Mouse (Mus musculus): ENCODE measurements around the gene Fam198b.

DNA sequence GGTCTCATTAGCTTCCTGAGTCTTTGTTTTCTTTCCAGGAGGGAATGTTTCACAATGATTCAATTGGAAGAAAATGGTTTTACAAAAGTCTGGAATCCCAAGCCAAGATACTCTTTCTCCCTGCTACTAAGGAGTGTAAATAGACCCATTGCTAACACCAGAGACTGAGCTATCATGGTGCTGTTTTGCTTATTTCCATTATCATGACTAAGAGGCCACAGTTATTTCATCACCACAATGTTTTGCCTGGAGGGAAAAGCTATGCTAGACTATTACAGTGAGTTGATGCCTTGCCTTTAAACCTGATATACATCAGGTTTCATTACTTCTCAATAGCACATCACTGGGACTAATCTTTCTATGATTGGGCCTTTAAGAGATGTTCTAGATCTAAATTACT is 34.4 kb downstream of the Fam198b start:
- TF ChIP-seq CTCF (IDR thresholded peaks at IDR 0.05; ENCODE audit: insufficient read depth, low read depth, low read length) (no peak), POLR2A (IDR thresholded peaks at IDR 0.05; ENCODE audit: insufficient read depth, low read depth, low read length) (no peak)

All from olfactory bulb, adult 2 months (tissue).